Mouse (Mus musculus) 3134 (cell line): ENCODE measurements at regions not wholly inside any gene's neighbourhood (a gene's known extent, or its start where the extent isn't known, plus 50 kb on each side); places are given as distances from the start of the nearest gene placed in this dataset.

Experiments used
- DNase-seq: peaks from one replicate; pipeline ENCODE4 v3.0.0-alpha.2; 2011; ENCODE audit warnings: low spot score; ENCODE audit not compliant: insufficient read length; ENCODE audit errors: extremely low read depth

DNA sequence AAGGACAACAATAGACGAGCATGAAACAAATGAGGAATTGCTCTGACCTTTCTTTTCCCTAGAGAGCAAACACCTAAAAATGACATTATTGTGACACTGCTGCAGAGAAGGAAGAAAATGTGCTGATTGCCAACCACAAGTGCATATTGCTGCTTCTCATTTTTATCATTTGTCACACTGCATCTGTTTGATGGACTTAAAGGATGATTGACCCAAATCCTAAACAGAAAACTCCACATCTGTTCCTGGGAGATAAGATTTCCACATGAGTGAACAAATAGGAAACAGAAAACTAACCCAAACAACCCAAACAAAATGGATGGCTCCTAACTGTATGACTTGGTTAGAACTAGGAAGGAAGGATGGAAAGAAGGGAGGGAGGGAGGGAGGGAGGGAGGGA, 118.5 kb downstream of the Ccdc50 start:
- no peak for DNase-seq

DNA sequence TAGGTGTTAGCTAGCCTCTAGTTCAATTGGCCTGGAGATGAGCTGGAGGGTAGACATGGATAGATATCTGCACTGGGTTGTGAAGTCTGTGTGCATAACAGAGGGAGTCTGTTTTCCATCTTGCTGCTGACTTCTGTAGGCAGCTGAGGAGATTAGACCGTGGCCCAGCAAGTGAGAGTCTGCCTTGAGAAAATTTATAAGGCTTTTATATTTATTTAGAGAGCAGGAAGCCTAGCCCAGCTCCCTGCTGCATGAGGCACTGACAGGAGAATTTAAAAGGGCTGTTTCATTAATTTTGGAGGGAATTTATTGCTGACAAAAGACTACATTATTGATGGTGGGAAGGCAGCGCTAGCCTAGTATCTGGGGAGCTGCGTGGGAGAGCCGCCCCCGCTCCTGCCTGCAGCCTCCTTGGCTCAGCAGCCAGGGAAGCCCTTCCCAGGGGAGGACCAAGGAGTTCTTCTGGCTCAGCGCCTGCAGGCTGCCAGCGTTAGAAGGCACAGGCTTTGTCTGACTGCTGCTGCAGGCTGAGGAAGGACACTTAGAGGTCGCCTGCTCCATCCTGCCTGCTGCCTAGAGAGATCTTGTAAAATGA, 135.0 kb downstream of the Ccdc50 start:
- peak; percentile 5 for DNase-seq

DNA sequence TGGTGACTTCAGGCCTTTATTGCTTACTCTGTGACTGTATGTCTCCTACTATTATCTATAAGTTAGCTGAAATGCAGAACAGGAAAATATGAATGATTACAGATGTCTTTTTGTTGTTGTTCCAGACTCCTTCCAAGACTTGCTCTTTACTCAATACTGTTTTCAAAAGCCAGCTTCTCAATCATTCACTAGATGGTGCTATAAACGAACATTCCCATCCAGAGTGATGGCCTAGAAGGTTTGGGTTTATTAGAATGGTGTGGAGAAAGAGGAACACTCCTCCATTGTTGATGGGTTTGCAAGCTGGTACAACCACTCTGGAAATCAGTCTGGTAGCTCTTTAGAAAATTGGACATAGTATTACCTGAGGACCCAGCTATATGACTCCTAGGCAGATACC, 138.0 kb downstream of the Ccdc50 start:
- DNase-seq: no peak

DNA sequence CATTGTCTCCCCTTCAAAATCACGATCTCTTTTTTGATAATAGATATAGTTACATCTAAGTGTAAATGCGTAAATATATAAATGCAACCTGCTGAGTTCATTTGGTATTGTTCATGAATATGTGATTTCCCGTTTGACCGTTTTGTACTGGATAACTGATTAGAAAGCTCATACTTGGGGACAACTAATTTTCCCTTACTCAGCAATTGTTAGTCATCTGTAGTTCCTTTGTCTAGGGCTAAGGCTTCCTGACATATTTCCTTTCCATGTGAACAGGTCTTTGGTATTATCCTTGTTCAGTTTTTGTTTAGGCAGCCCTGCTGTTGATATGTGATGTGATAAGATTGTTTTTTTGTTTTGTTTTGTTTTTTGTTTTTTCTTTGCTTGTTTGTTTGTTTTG, 142.0 kb downstream of the Ccdc50 start:
- no peak for DNase-seq
